Mouse (Mus musculus): Measurements from ENCODE around the gene Nagpa.
"Not testable (repeated sequence)": the region's sequence is repeated elsewhere in the genome, so short reads cannot be mapped to it uniquely, and the experiment has no call there.

Nagpa gene

GRCm38 (mm10) chr16:5203668-5204433, at the start of gene Nagpa:
Gene Nagpa (minus strand): TSS chr16:5204012.
- DNase-seq (ENCODE audit: low read depth) = peak; percentile 89

- no peak for DNase-seq (ENCODE audit: low read depth)
Measured at GRCm38 (mm10) chr16:5252260-5252659, 48.4 kb upstream of the Nagpa start.

- DNase-seq (ENCODE audit: low read depth) = no peak
Measured at GRCm38 (mm10) chr16:5250891-5251290, 47.1 kb upstream of the Nagpa start.

- peak; percentile 57 for DNase-seq (ENCODE audit: low read depth)
Measured at GRCm38 (mm10) chr16:5244411-5244810, 40.6 kb upstream of the Nagpa start.

DNA sequence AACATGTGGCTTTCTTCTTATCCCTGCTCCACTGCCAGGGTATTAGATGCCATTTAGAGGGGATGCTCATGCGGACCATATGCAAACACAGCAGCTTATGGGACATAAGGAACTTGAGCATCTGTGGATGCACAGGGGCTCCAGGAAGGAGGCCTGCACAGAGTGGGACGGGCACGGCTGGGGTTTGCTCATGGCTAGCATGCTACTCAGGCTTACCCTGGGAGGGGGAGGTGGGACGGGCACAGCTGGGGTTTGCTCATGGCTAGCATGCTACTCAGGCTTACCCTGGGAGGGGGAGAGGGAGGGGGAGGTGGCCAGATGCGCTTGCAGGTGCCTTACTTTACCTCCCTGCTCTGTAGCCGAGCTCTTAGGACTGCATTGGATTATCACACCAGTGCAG, 39.1 kb upstream of the Nagpa start:
- DNase-seq (ENCODE audit: low read depth) = no peak

DNA sequence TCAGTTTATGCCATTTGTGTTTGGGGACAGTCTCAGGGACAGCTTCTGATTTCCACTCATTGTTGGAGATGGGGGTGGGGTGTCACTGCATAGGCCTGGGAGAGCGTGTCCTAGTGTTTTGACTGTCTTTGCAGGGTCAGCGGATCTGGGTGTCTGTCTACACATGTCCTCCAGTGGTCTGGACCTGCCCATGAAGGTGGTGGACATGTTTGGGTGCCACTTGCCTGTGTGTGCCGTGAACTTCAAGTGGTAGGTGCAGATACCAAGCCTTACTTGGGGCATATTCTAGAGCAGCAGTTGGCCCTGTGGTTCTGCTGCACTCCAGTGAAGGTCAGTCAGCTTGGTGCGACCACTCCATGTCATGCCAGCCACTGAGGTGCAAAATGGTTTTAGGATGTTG, 38.5 kb upstream of the Nagpa start:
- no peak for DNase-seq (ENCODE audit: low read depth)

DNA sequence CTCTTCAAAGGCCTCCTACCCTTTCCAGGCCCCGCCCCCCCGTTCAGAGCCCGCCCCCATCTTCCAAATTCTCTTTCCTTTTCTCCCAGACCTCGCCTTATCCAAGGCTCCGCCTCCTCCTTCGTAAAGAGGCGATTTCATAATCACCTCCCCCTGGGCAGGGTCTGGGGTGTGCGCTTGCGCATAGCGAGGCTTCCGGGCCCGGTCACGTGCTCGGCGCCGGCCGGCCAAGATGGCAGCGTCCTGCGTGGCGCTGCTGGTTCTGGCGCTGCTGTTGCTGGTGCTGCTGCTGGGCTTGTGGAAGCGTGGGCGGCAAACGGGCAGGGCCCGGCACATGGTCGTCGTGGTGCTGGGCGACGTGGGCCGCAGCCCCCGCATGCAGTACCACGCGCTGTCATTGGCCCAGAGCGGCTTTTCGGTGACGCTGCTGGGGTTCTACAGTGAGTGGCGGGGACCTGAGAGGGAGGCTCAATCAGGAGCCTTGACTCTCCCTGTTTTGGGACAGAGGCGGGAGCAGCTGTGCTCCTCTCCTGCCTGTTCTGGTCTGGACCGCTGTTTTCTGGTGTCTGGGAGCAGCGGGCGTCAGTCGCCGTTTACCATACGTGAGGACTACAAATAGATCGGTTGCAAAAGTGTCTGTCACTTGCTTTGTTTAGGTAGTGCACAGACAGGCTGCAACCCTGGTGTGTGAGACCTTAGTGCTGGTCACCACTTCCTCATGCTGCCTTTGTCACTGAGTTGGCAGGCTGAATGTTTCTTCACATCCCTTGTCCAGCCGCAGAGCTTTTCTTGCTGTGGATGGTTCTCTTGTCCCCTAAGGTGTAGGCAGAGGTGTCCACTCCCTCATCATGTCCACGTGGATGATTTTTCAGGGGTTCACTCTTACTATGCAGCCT, 29.9 kb upstream of the Nagpa start, which contains the start of gene Alg1:
TSS of gene Alg1 (plus strand) at position 204 of the 896 bp plus-strand sequence.
- DNase-seq (ENCODE audit: low read depth) = peak; percentile 97

GRCm38 (mm10) chr16:5232982-5233381, 29.2 kb upstream of the Nagpa start:
- no peak for DNase-seq (ENCODE audit: low read depth)

- DNase-seq (ENCODE audit: low read depth) = not testable (repeated sequence)
Measured at GRCm38 (mm10) chr16:5228103-5228502, 24.3 kb upstream of the Nagpa start.

DNA sequence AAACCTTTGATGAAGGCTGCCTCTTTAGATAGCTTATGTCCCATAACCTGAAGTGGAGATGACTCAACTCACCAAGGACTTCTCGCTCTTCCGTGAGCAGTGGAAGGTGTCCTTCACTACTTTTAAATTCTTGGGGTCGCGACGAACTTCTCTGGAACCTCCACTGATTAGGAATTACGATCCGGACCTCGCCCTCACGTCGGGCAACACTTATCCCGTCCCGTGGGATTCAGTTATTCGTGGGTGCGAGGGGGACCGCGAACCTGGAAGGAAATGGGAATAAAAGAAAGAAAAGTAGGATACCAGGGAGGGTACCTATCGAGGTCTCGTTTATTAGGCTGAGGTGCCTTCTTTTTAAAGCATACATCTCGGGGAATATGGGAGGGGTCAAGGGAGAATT, 23.7 kb upstream of the Nagpa start:
- DNase-seq (ENCODE audit: low read depth) = not testable (repeated sequence)

GRCm38 (mm10) chr16:5226534-5226933, 22.7 kb upstream of the Nagpa start:
- DNase-seq (ENCODE audit: low read depth) = not testable (repeated sequence)

DNA sequence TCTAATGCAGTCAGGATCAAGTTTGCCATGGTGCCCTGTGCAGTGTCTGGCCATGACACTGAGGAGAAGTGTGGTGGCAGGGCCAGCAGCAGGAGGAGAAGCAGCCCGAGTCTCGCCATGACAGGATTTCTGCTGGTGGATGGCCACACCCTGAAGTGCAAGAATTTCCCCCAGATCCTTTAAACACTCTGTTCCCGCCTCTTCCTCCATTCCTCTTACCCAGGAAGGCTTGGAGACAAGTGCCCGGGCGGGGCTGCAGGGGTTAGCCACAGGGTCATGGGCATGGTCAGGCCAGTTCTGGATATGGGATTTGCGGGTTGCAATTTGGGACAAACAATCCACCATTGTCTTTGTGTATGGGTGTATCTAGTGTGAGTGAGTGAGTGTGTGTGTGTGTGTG, 18.3 kb upstream of the Nagpa start, which contains the start of gene AU021092:
TSS of gene AU021092 (minus strand) at position 160 of the 400 bp plus-strand sequence.
- no peak for DNase-seq (ENCODE audit: low read depth)

DNA sequence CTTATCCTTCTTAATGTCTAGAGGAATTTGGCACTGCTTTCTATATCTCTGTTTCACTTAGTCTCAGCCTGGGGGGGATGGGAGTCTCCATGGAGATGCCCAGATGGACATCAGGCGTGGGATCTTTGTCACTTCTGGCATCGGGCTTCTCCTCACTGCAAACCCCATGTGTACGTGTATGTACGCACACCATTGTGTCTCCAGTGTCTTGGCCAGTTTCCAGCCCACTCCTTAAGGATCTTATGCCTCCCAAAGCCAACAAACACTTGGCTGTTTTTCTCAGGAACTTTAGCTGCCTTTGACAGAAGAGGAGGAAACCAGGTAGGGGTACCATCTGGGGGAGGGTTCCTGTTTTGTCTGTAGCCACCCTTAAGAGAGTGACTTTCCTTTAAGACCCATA, 17.6 kb upstream of the Nagpa start:
- no peak for DNase-seq (ENCODE audit: low read depth)

GRCm38 (mm10) chr16:5217341-5218133, 13.7 kb upstream of the Nagpa start:
- DNase-seq (ENCODE audit: low read depth) = no peak

GRCm38 (mm10) chr16:5216686-5217085, 12.9 kb upstream of the Nagpa start:
- DNase-seq (ENCODE audit: low read depth) = no peak

GRCm38 (mm10) chr16:5214126-5214525, 10.3 kb upstream of the Nagpa start:
- DNase-seq (ENCODE audit: low read depth) = no peak

- DNase-seq (ENCODE audit: low read depth) = no peak
Measured at GRCm38 (mm10) chr16:5212150-5212549, 8.3 kb upstream of the Nagpa start.

- DNase-seq (ENCODE audit: low read depth) = peak; percentile 40
Measured at GRCm38 (mm10) chr16:5210365-5210764, 6.6 kb upstream of the Nagpa start.

GRCm38 (mm10) chr16:5206051-5206450, 2.2 kb upstream of the Nagpa start:
- DNase-seq (ENCODE audit: low read depth) = peak; percentile 48

DNA sequence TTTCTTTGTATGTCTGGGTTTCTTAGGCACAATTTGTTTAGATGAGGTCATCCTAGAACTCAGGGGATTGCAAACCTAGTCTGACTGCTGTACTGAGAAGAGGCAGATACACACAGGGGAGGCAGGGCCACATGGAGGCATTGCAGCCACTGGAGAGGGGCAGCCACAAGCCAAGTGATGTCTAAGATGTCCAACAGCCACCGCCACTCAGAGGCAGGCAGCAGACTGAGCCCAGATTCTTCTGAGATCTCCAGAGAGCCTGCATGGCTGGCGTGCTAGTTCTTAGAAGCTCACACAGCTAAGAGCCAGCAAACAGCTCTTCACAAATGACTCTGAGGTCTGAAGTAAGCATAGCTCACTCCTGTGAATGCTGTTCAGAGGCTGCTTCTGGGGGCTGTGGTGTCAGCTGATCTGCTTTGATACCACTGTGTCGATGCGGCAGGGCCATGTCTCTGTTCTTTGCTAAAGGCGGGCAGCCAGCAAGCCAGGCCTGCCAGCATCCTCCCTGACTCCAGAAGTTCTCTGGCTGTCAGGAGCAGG, 1.7 kb upstream of the Nagpa start:
- DNase-seq (ENCODE audit: low read depth) = no peak

DNA sequence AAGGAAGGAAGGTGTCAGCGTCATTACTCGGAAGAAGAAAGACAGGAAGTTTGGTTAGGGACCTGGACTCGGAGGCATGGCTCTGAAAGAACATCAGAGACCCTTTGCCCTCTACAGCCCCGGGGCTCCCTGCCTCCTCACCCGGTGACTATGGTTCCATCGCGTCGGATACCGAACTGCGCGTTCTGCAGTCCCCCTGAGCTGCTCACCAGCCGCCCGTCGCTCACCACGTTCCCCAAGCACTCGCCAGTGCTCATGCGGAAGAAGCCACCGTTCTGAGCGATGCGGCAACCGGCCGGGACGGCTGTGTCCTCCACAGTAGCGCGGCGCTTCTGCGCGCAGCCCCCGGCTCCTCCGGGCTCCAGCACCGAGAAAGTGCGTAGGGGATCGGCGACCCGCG, 612 bp downstream of the Nagpa start:
- peak; percentile 26 for DNase-seq (ENCODE audit: low read depth)

GRCm38 (mm10) chr16:5202681-5203080, 1.1 kb downstream of the Nagpa start:
- peak; percentile 72 for DNase-seq (ENCODE audit: low read depth)

Measured in 416B (cell line).